Mouse (Mus musculus) inflammation-experienced regulatory T-cells (primary cell): ENCODE data around the gene Bag6. TPM values are rescaled to one million over a fixed set of nuclear protein-coding genes. Genes with fewer than 3 reads are reported as not detected.

ENCODE experiments used
- polyA plus RNA-seq, 2 experiments: library from polyadenylated mRNA; unstranded; fragments of 100-300 nt; shearing (Covaris generic); gene quantifications; one replicate each; pipeline ENCODE4 v1.2.1; 2017

The Bag6 gene
- polyA plus RNA-seq, 2 experiments from 2014 or later, result 50.0 to 63.9 TPM

Other genes with a start within 250 kb of the Bag6 start
- 1 to 10 TPM; 1.6 to 3.3 TPM for gene C2, start 236.9 kb upstream of the Bag6 start, polyA plus RNA-seq
- gene Ehmt2, start 236.7 kb upstream of the Bag6 start, polyA plus RNA-seq, result 10 to 100 TPM; 65.4 to 83.5 TPM
- under 1 TPM in 1 of 2 experiments, not detected in 1; 0.21 TPM for gene Slc44a4, start 220.7 kb upstream of the Bag6 start, polyA plus RNA-seq
- 10 to 100 TPM; 78.7 to 95.7 TPM for gene Neu1, start 203.9 kb upstream of the Bag6 start, polyA plus RNA-seq
- 100 to 1,000 TPM; 378 to 903 TPM for gene Hspa1b, start 175.9 kb upstream of the Bag6 start, polyA plus RNA-seq
- 10 to 100 TPM; 13.3 to 18.6 TPM for gene Gm20481, start 165.3 kb upstream of the Bag6 start, polyA plus RNA-seq
- 100 to 1,000 TPM in 1 of 2 experiments, 10 to 100 TPM in 1; 84.0 to 191 TPM for gene Hspa1a, start 163.0 kb upstream of the Bag6 start, polyA plus RNA-seq
- under 1 TPM; 0.10 to 0.73 TPM for gene Hspa1l, start 162.5 kb upstream of the Bag6 start, polyA plus RNA-seq
- 100 to 1,000 TPM in 1 of 2 experiments, 10 to 100 TPM in 1; 80.1 to 110 TPM for gene Lsm2, start 153.3 kb upstream of the Bag6 start, polyA plus RNA-seq
- gene Vars, start 134.2 kb upstream of the Bag6 start, polyA plus RNA-seq, result 100 to 1,000 TPM; 201 to 211 TPM
- gene Vwa7, start 118.6 kb upstream of the Bag6 start, polyA plus RNA-seq, result under 1 TPM; 0.07 to 0.34 TPM
- 1 to 10 TPM; 1.5 to 2.5 TPM for gene Sapcd1, start 107.2 kb upstream of the Bag6 start, polyA plus RNA-seq
- 1 to 10 TPM; 2.9 to 3.2 TPM for gene Msh5, start 88.4 kb upstream of the Bag6 start, polyA plus RNA-seq
- gene Clic1, start 85.2 kb upstream of the Bag6 start, polyA plus RNA-seq, result 100 to 1,000 TPM; 533 to 549 TPM
- gene Ddah2, start 76.1 kb upstream of the Bag6 start, polyA plus RNA-seq, result 1 to 10 TPM in 1 of 2 experiments, under 1 TPM in 1; 0.98 to 2.2 TPM
- 1 to 10 TPM in 1 of 2 experiments, not detected in 1; 2.0 TPM for gene Ly6g6c, start 69.8 kb upstream of the Bag6 start, polyA plus RNA-seq
- under 1 TPM; 0.11 to 0.16 TPM for gene Mpig6b, start 69.0 kb upstream of the Bag6 start, polyA plus RNA-seq
- gene Ly6g6e, start 58.3 kb upstream of the Bag6 start, polyA plus RNA-seq, result not detected
- under 1 TPM in 1 of 2 experiments, not detected in 1; 0.60 TPM for gene Ly6g6d, start 57.1 kb upstream of the Bag6 start, polyA plus RNA-seq
- gene Ly6g6f, start 49.6 kb upstream of the Bag6 start, polyA plus RNA-seq, result not detected
- gene Abhd16a, start 45.9 kb upstream of the Bag6 start, polyA plus RNA-seq, result 10 to 100 TPM; 73.9 to 82.7 TPM
- gene Ly6g5c, start 26.9 kb upstream of the Bag6 start, polyA plus RNA-seq, result not detected
- gene Ly6g5b, start 19.8 kb upstream of the Bag6 start, polyA plus RNA-seq, result 1 to 10 TPM in 1 of 2 experiments, under 1 TPM in 1; 0.90 to 3.6 TPM
- 10 to 100 TPM; 54.2 to 60.6 TPM for gene Gpank1, start 13.7 kb upstream of the Bag6 start, polyA plus RNA-seq
- gene Csnk2b, start 13.1 kb upstream of the Bag6 start, polyA plus RNA-seq, result 100 to 1,000 TPM; 238 to 275 TPM
- gene D17H6S53E, start 8.8 kb upstream of the Bag6 start, polyA plus RNA-seq, result 1 to 10 TPM; 1.9 to 3.0 TPM
- 1 to 10 TPM in 1 of 2 experiments, not detected in 1; 2.6 TPM for gene Apom, start 3.1 kb upstream of the Bag6 start, polyA plus RNA-seq
- gene Prrc2a, start 29.7 kb downstream of the Bag6 start, polyA plus RNA-seq, result 10 to 100 TPM; 24.6 to 25.6 TPM
- 1 to 10 TPM; 1.9 to 8.1 TPM for gene Aif1, start 40.9 kb downstream of the Bag6 start, polyA plus RNA-seq
- 1 to 10 TPM; 5.7 to 8.4 TPM for gene Lst1, start 53.3 kb downstream of the Bag6 start, polyA plus RNA-seq
- gene Ltb, start 59.3 kb downstream of the Bag6 start, polyA plus RNA-seq, result 1,000 to 10,000 TPM; 1,692 to 1,979 TPM
- gene Tnf, start 66.8 kb downstream of the Bag6 start, polyA plus RNA-seq, result 10 to 100 TPM; 34.2 to 54.8 TPM
- 100 to 1,000 TPM in 1 of 2 experiments, 10 to 100 TPM in 1; 56.6 to 152 TPM for gene Lta, start 70.2 kb downstream of the Bag6 start, polyA plus RNA-seq
- not detected for gene Gm16181, start 85.7 kb downstream of the Bag6 start, polyA plus RNA-seq
- 1 to 10 TPM; 4.5 to 5.5 TPM for gene Atp6v1g2, start 98.5 kb downstream of the Bag6 start, polyA plus RNA-seq
- gene Nfkbil1, start 100.6 kb downstream of the Bag6 start, polyA plus RNA-seq, result 10 to 100 TPM; 15.6 to 29.3 TPM
- gene Ddx39b, start 106.6 kb downstream of the Bag6 start, polyA plus RNA-seq, result 100 to 1,000 TPM; 211 to 230 TPM
- 1,000 to 10,000 TPM; 5,968 to 6,679 TPM for gene H2-D1, start 127.6 kb downstream of the Bag6 start, polyA plus RNA-seq
- gene H2-Q1, start 185.2 kb downstream of the Bag6 start, polyA plus RNA-seq, result 1 to 10 TPM in 1 of 2 experiments, under 1 TPM in 1; 0.48 to 1.8 TPM
- gene H2-Q2, start 207.1 kb downstream of the Bag6 start, polyA plus RNA-seq, result 10 to 100 TPM; 15.6 to 19.4 TPM
- gene H2-Q4, start 244.4 kb downstream of the Bag6 start, polyA plus RNA-seq, result 10 to 100 TPM; 33.5 to 46.7 TPM